Mouse (Mus musculus) CD8-positive naive resting alpha-beta T cell, adult 57 days (primary cell): Measurements from ENCODE around the gene Zfp541. TPM values are rescaled to one million over a fixed set of nuclear protein-coding genes. Genes with fewer than 3 reads are reported as not detected.

Source experiments
- total RNA-seq: library from RNA; stranded (reverse); gene quantifications from one replicate; pipeline ENCODE4 v1.2.4, GENCODE M21; 2023

The Zfp541 gene
- not detected for total RNA-seq

DNA sequence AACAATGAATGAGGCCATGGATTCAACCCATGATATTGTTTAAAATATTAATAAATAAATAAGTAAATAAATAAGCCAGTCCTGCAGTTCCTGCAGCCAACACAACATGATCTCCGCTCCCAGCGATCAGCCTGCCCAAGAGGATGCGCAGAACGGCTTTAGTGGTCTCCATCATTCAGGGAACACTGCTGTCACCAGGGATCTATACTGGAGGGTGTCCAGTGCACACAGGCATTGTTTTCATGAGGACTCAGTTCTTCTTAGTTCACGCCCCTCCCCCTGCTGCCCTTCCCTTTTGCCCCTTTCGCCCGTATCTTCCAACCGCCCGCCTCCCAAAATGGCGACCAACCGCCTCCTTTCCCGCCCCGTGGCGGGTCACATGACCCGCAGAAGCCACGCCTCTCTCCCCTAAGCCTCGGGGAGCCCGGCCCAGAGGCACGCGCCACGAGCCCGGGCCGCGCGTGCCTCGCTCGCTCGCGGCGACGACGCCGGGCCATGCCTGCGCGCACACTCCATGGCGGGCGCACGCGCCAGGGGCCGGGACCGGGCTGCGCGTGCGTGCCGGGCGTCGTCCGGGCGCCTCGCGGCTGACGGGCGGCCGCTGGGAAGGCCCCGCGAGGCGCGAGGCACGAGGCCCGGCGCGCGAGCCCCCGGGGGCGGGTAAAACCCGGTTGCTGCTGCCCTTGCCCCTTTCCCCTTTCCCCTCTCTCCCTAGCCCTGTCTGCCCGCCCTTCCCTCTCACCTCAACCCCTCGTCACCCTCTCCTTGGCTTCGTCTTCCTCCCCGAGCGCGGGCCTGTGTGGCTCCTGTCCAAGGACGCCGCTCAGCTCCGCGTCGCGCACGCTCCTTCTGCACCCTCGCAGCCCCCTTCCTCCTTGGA, at the start of gene Zfp541:
Gene Zfp541 (plus strand): TSS at position 596 of the 880 bp plus-strand sequence.

GRCm38 (mm10) chr7:16047338-16048146, 14.1 kb upstream of the Zfp541 start, which contains the start of gene Bicra:
Bicra (minus strand) TSS chr7:16047921.

GRCm38 (mm10) chr7:16098021-16099017, 36.7 kb downstream of the Zfp541 start, which contains the start of gene Napa:
Napa (plus strand) TSS chr7:16098458.

GRCm38 (mm10) chr7:16119569-16120261, 58.1 kb downstream of the Zfp541 start, which contains the start of gene Kptn:
Kptn (plus strand) TSS chr7:16119895.

DNA sequence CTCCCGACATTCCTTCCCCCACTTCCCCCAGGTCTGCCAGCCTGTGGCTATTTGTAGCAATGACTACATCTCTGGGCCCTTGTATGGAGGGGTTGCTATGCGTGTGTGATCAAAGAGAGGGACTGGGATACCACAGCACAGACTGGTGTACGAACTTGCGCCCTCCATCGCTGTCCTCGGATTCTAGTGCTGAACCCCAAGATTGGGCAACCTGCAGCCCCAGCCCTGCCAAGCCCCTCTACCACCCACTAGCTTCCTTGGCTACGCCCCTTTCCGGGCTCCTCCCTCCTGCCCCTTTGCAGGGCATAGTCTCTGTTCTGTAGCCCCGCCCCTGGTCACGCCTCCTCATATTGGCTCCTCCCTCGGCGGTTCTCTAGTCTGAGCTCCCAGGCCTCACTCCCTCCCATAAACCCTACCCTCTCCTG, 67.8 kb downstream of the Zfp541 start, which contains the start of gene Slc8a2:
Gene Slc8a2 (plus strand): TSS at position 406 of the 425 bp plus-strand sequence.

Other genes with a start within 250 kb of the Zfp541 start
- not detected for gene Obox6, start 222.1 kb upstream of the Zfp541 start, total RNA-seq
- gene Crx, start 181.8 kb upstream of the Zfp541 start, total RNA-seq, result not detected
- not detected for gene Crxos, start 179.2 kb upstream of the Zfp541 start, total RNA-seq
- gene Selenow, start 139.4 kb upstream of the Zfp541 start, total RNA-seq, result 190 TPM
- 534 TPM for gene Nop53, start 115.7 kb upstream of the Zfp541 start, total RNA-seq
- gene Ehd2, start 94.2 kb upstream of the Zfp541 start, total RNA-seq, result 0.86 TPM
- 77.1 TPM for gene Bicra, start 13.9 kb upstream of the Zfp541 start, total RNA-seq
- 209 TPM for gene Napa, start 36.6 kb downstream of the Zfp541 start, total RNA-seq
- 35.1 TPM for gene Kptn, start 58.1 kb downstream of the Zfp541 start, total RNA-seq
- 0.21 TPM for gene Slc8a2, start 68.0 kb downstream of the Zfp541 start, total RNA-seq
- 39.8 TPM for gene Meis3, start 113.3 kb downstream of the Zfp541 start, total RNA-seq
- 34.0 TPM for gene Dhx34, start 160.2 kb downstream of the Zfp541 start, total RNA-seq
- gene C5ar2, start 182.3 kb downstream of the Zfp541 start, total RNA-seq, result 0.24 TPM
- 0.34 TPM for gene C5ar1, start 197.7 kb downstream of the Zfp541 start, total RNA-seq
- 28.0 TPM for gene Inafm1, start 211.8 kb downstream of the Zfp541 start, total RNA-seq
- gene Ccdc9, start 225.0 kb downstream of the Zfp541 start, total RNA-seq, result 255 TPM
- gene Bbc3, start 246.6 kb downstream of the Zfp541 start, total RNA-seq, result 59.8 TPM